Comparison of ENCODE assay signal across 8 mouse cellular contexts in the genomic region with DNA sequence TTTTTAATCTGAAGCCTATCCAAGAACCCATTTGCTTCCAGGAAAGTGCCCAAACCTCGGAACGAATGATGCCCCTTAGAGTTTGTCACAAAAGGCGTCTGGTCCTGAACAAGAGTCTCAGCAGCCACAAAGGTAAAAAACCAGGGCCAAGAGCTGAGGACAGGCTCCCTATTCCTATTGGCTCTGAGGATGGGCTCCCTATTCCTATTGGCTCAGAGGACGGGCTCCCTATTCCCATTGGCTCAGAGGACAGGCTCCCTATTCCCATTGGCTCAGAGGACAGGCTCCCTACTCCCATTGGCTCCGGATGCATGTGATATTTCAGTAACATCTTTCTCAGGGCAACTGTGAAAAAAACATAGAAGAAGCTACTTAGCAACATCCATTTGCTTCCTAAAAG. TPM values are rescaled to one million over a fixed set of nuclear protein-coding genes. Genes with fewer than 3 reads are reported as not detected.
A peak's percentile ranks its signal among the peaks of the same experiment; 100 is the strongest.
DNase-seq lines count a peak whose midpoint lies in the region; ATAC-seq and TF ChIP-seq lines count a peak whose summit lies in the region.

No protein-coding gene starts in this region.

- H3K27me3 ChIP-seq in forebrain, embryonic 14.5 days (replicated peaks; ENCODE audit: control insufficient read depth, insufficient read depth, low read length), result no peaks in the 10 kb centered on the region
- H3K27me3 ChIP-seq in forebrain, embryonic 10.5 days (ENCODE audit: poor library complexity, severe bottlenecking), result no peaks in the 10 kb centered on the region
- no peaks in the 10 kb centered on the region for H3K27me3 ChIP-seq in hindbrain, embryonic 13.5 days
- no peaks in the 10 kb centered on the region for H3K27me3 ChIP-seq in midbrain, postnatal 0 days (ENCODE audit: insufficient read depth, low read length)

- no peak overlapping the region for H3K27ac ChIP-seq in forebrain, embryonic 14.5 days (ENCODE audit: low read depth, low read length)
- no peak overlapping the region for H3K27ac ChIP-seq in forebrain, embryonic 10.5 days
- no peak overlapping the region for H3K27ac ChIP-seq in hindbrain, embryonic 13.5 days
- no peak overlapping the region for H3K27ac ChIP-seq in midbrain, postnatal 0 days (ENCODE audit: low read depth, low read length)

- 85% methylated on average over 5 of the region's 5 CpGs for WGBS in forebrain, embryonic 14.5 days
- WGBS in forebrain, embryonic 10.5 days, result 86% methylated on average over 5 of the region's 5 CpGs
- 77% methylated on average over 5 of the region's 5 CpGs for WGBS in hindbrain, embryonic 13.5 days
- WGBS in midbrain, postnatal 0 days, result 87% methylated on average over 5 of the region's 5 CpGs

- H3K9me3 ChIP-seq in forebrain, embryonic 14.5 days (replicated peaks; ENCODE audit: control insufficient read depth, low read length), result no peaks in the 10 kb centered on the region
- no peaks in the 10 kb centered on the region for H3K9me3 ChIP-seq in forebrain, embryonic 10.5 days
- H3K9me3 ChIP-seq in hindbrain, embryonic 13.5 days, result no peaks in the 10 kb centered on the region
- H3K9me3 ChIP-seq in midbrain, postnatal 0 days (ENCODE audit: low read length), result no peaks in the 10 kb centered on the region

- peak; percentile 33 for DNase-seq in forebrain, embryonic 14.5 days (ENCODE audit: low spot score)
- no peak for DNase-seq in forebrain, embryonic 10.5 days (ENCODE audit: extremely low spot score, low spot score)
- peak; percentile 53 to 64 for DNase-seq in right cerebral cortex, postnatal 10 days (ENCODE audit: low spot score in 2 of 2)
- DNase-seq in right cerebral cortex, postnatal 25 days, result no peak
- peak; percentile 34 for DNase-seq in midbrain, postnatal 0 days (ENCODE audit: low spot score)
- DNase-seq in urinary bladder, postnatal 10 days (ENCODE audit: low spot score), result no peak
- no peak for DNase-seq in adrenal gland, adult 2 months

- no peak overlapping the region for H3K4me3 ChIP-seq in forebrain, embryonic 14.5 days (ENCODE audit: low read depth, low read length)
- no peak overlapping the region; the same call in 1 of the 2 replicates for H3K4me3 ChIP-seq in forebrain, embryonic 10.5 days
- H3K4me3 ChIP-seq in hindbrain, embryonic 13.5 days, result no peak overlapping the region
- H3K4me3 ChIP-seq in midbrain, postnatal 0 days (ENCODE audit: low read depth, low read length), result no peak overlapping the region

- TF ChIP-seq CTCF in midbrain, postnatal 0 days (IDR thresholded peaks at IDR 0.05), result no peak

- peaks cover 24% of the 10 kb centered on the region for H3K36me3 ChIP-seq in forebrain, embryonic 14.5 days (ENCODE audit: control insufficient read depth, insufficient read depth, low read length)
- peaks cover 56% of the 10 kb centered on the region for H3K36me3 ChIP-seq in forebrain, embryonic 10.5 days (replicated peaks)
- H3K36me3 ChIP-seq in hindbrain, embryonic 13.5 days, result peaks cover 18% of the 10 kb centered on the region
- H3K36me3 ChIP-seq in midbrain, postnatal 0 days (ENCODE audit: insufficient read depth, low read length), result no peaks in the 10 kb centered on the region

- no peak overlapping the region for H3K4me2 ChIP-seq in forebrain, embryonic 14.5 days (ENCODE audit: low read length)
- 0 out of 2 replicates have a peak overlapping the region, but pooled peaks have one; percentile 0 for H3K4me2 ChIP-seq in hindbrain, embryonic 13.5 days
- no peak overlapping the region for H3K4me2 ChIP-seq in midbrain, postnatal 0 days (ENCODE audit: low read depth, low read length, poor library complexity, severe bottlenecking)

- H3K4me1 ChIP-seq in forebrain, embryonic 14.5 days (ENCODE audit: control insufficient read depth, insufficient read depth, low read length), result peaks cover 26% of the 10 kb centered on the region
- peaks cover 45% of the 10 kb centered on the region for H3K4me1 ChIP-seq in forebrain, embryonic 10.5 days
- peaks cover 49% of the 10 kb centered on the region for H3K4me1 ChIP-seq in hindbrain, embryonic 13.5 days (replicated peaks)
- H3K4me1 ChIP-seq in midbrain, postnatal 0 days (ENCODE audit: insufficient read depth, low read length), result peaks cover 4% of the 10 kb centered on the region; the same call in 1 of the 2 replicates

- ATAC-seq in forebrain, embryonic 14.5 days, result no peak
- ATAC-seq in hindbrain, embryonic 13.5 days (ENCODE audit: low FRiP score), result no peak
- ATAC-seq in midbrain, postnatal 0 days (ENCODE audit: low FRiP score), result peak; percentile 58; the same call in 1 of the 2 replicates

- H3K9ac ChIP-seq in forebrain, embryonic 14.5 days (ENCODE audit: low read length), result no peak overlapping the region
- no peak overlapping the region for H3K9ac ChIP-seq in hindbrain, embryonic 13.5 days
- no peak overlapping the region for H3K9ac ChIP-seq in midbrain, postnatal 0 days (replicated peaks; ENCODE audit: low read length, poor library complexity, severe bottlenecking)

RNA-seq across cellular contexts. Expression of gene Igf2bp3, which starts 5.8 kb away (rescaled TPM):
- polyA plus RNA-seq in forebrain, embryonic 14.5 days (2014; fragmentation: Nextera tagmentation; extraction: Ambion mirVana), result 30.6 and 32.9 TPM in 2 replicates
- polyA plus RNA-seq in forebrain, embryonic 10.5 days (2016; fragmentation: Nextera tagmentation; extraction: Ambion mirVana), result 128 and 141 TPM in 2 replicates
- polyA plus RNA-seq in hindbrain, embryonic 13.5 days (2015; fragmentation: Nextera tagmentation; extraction: Ambion mirVana), result 43.7 and 45.0 TPM in 2 replicates
- total RNA-seq in midbrain, postnatal 0 days (2014; rRNA removed), result 5.4 and 7.4 TPM in 2 replicates
- polyA plus RNA-seq in midbrain, postnatal 0 days (2015; fragmentation: Nextera tagmentation; extraction: Ambion mirVana), result 8.8 and 10.6 TPM in 2 replicates
- under 1 TPM; 0.17 to 0.20 TPM for total RNA-seq in adrenal gland, adult 2 months (2021)
- polyA plus RNA-seq in adrenal gland, adult 2 months (2012; rRNA removed), result 0.02 TPM in 1 of 2 replicates, not detected in the other

RNA-seq across cellular contexts. Expression of gene Tra2a, which starts 54.9 kb away (rescaled TPM):
- polyA plus RNA-seq in forebrain, embryonic 14.5 days (2014; fragmentation: Nextera tagmentation; extraction: Ambion mirVana), result 76.3 and 84.1 TPM in 2 replicates
- polyA plus RNA-seq in forebrain, embryonic 10.5 days (2016; fragmentation: Nextera tagmentation; extraction: Ambion mirVana), result 126 and 127 TPM in 2 replicates
- 133 and 143 TPM in 2 replicates for polyA plus RNA-seq in hindbrain, embryonic 13.5 days (2015; fragmentation: Nextera tagmentation; extraction: Ambion mirVana)
- 66.9 and 70.7 TPM in 2 replicates for total RNA-seq in midbrain, postnatal 0 days (2014; rRNA removed)
- polyA plus RNA-seq in midbrain, postnatal 0 days (2015; fragmentation: Nextera tagmentation; extraction: Ambion mirVana), result 35.3 and 41.8 TPM in 2 replicates
- 10 to 100 TPM; 38.5 to 88.4 TPM for total RNA-seq in adrenal gland, adult 2 months (2021)
- polyA plus RNA-seq in adrenal gland, adult 2 months (2012; rRNA removed), result 15.6 and 17.5 TPM in 2 replicates

Comparison
In these comparisons a context has a peak if more than half of its experiments do, and no peak if none do; other contexts are left out.
1. DNase-seq: peak in forebrain, embryonic 14.5 days (single experiment), right cerebral cortex, postnatal 10 days (2 of 2) and midbrain, postnatal 0 days (single experiment); none in forebrain, embryonic 10.5 days (single experiment), right cerebral cortex, postnatal 25 days (single experiment), urinary bladder, postnatal 10 days (single experiment) and adrenal gland, adult 2 months (single experiment).